Mouse (Mus musculus) kidney, embryonic 14.5 days (tissue): ENCODE results near the gene Hdac8. TPM values are rescaled to one million over a fixed set of nuclear protein-coding genes. Genes with fewer than 3 reads are reported as not detected.

ENCODE experiments used
- ATAC-seq: fragments of 200-750 bp; cut with Nextera tagmentation; 2 replicates; pipeline ENCODE4 v1.8.0; 2017; ENCODE audit warnings: moderate number of reproducible peaks, mild to moderate bottlenecking, moderate TSS enrichment, moderate library complexity; ENCODE audit not compliant: low FRiP score, low TSS enrichment
- H3K27ac ChIP-seq: fragments of 300-500 bp; sonication (generic); 2 replicates; pipeline ENCODE4 v1.5.1; 2014; ENCODE audit warnings: low read depth, mild to moderate bottlenecking, low read length, moderate library complexity, mixed read lengths
- H3K27me3 ChIP-seq: fragments of 300-500 bp; sonication (generic); 2 replicates; pipeline ENCODE4 v1.6.1; 2014; ENCODE audit warnings: mild to moderate bottlenecking, low read length; ENCODE audit not compliant: control insufficient read depth, insufficient read depth
- H3K36me3 ChIP-seq: fragments of 300-500 bp; sonication (generic); 2 replicates; pipeline ENCODE4 v1.6.1; 2014; ENCODE audit warnings: low read length, mixed read lengths; ENCODE audit not compliant: control insufficient read depth, insufficient read depth
- H3K4me1 ChIP-seq: fragments of 300-500 bp; sonication (generic); 2 replicates; pipeline ENCODE4 v1.6.1; 2014; ENCODE audit warnings: low read length, mixed read lengths; ENCODE audit not compliant: control insufficient read depth, insufficient read depth
- H3K4me2 ChIP-seq: fragments of 300-500 bp; sonication (generic); replicated peaks from 2 replicates; pipeline ENCODE4 v1.6.1; 2014; ENCODE audit warnings: low read depth, mild to moderate bottlenecking, low read length
- H3K4me3 ChIP-seq: fragments of 300-500 bp; sonication (generic); 2 replicates; pipeline ENCODE4 v1.5.1; 2014; ENCODE audit warnings: mild to moderate bottlenecking, low read length
- H3K9ac ChIP-seq: fragments of 300-500 bp; sonication (generic); 2 replicates; pipeline ENCODE4 v1.6.1; 2014; ENCODE audit warnings: low read depth, mild to moderate bottlenecking, low read length, moderate library complexity
- H3K9me3 ChIP-seq: fragments of 300-500 bp; sonication (generic); 2 replicates; pipeline ENCODE4 v1.6.1; 2016; ENCODE audit warnings: low read length; ENCODE audit not compliant: control insufficient read depth
- WGBS: fragments of 180-500 bp; shearing (Covaris S2); extraction: QIAGEN DNeasy Blood & Tissue Kit; methylation state at CpG from one replicate; pipeline ENCODE4 v1.1.7; 2014; 5-methylcytosine and 5-hydroxymethylcytosine counted together
- polyA plus RNA-seq: library from polyadenylated mRNA; unstranded; fragments of >200 nt; fragmentation: Nextera tagmentation; extraction: Ambion mirVana; gene quantifications from 2 replicates; pipeline ENCODE4 v1.2.1, GENCODE M21; 2014

The Hdac8 gene
- polyA plus RNA-seq, 1 experiment from 2014 or later: 4.3 TPM

- WGBS: 81% methylated on average over 5 of the region's 5 CpGs
- Histone ChIP-seq H3K36me3 (no peaks in the 10 kb centered on the region), H3K9ac (no peak overlapping the region), H3K9me3 (no peaks in the 10 kb centered on the region), H3K27me3 (no peaks in the 10 kb centered on the region), H3K27ac (no peak overlapping the region), H3K4me3 (no peak overlapping the region), H3K4me1 (no peaks in the 10 kb centered on the region), H3K4me2 (no peak overlapping the region)
- no peak for ATAC-seq
Measured at GRCm38 (mm10) chrX:102475555-102475954, 29.6 kb downstream of the Hdac8 start.

- WGBS: 86% methylated on average over 8 of the region's 8 CpGs
- Histone ChIP-seq H3K27ac (no peak overlapping the region), H3K4me3 (no peak overlapping the region), H3K27me3 (no peaks in the 10 kb centered on the region; the same call in 1 of the 2 replicates), H3K4me2 (no peak overlapping the region), H3K9ac (no peak overlapping the region), H3K36me3 (no peaks in the 10 kb centered on the region), H3K9me3 (no peaks in the 10 kb centered on the region), H3K4me1 (no peaks in the 10 kb centered on the region)
- no peak for ATAC-seq
Measured at GRCm38 (mm10) chrX:102418343-102419127, 86.6 kb downstream of the Hdac8 start.

- no peaks in the 10 kb centered on the region for H3K4me1 ChIP-seq
- WGBS: 84% methylated on average over 4 of the region's 4 CpGs
- no peak overlapping the region for H3K9ac ChIP-seq
- H3K9me3 ChIP-seq: no peaks in the 10 kb centered on the region
- H3K4me3 ChIP-seq: no peak overlapping the region
- no peaks in the 10 kb centered on the region; the same call in 1 of the 2 replicates for H3K27me3 ChIP-seq
- H3K27ac ChIP-seq: no peak overlapping the region
- no peak for ATAC-seq
- no peak overlapping the region for H3K4me2 ChIP-seq
- no peaks in the 10 kb centered on the region for H3K36me3 ChIP-seq
Measured at GRCm38 (mm10) chrX:102416972-102417371, 88.2 kb downstream of the Hdac8 start.

GRCm38 (mm10) chrX:102416386-102416785 lies 88.8 kb downstream of the Hdac8 start:
- WGBS: 64% methylated on average over 4 of the region's 4 CpGs
- ATAC-seq: no peak
- H3K27ac ChIP-seq: no peak overlapping the region

GRCm38 (mm10) chrX:102384765-102385164 lies 120.4 kb downstream of the Hdac8 start:
- WGBS: 46% methylated on average over 3 of the region's 3 CpGs
- ATAC-seq: no peak
- Histone ChIP-seq H3K27me3 (no peaks in the 10 kb centered on the region), H3K9ac (no peak overlapping the region), H3K4me3 (no peak overlapping the region), H3K4me2 (no peak overlapping the region), H3K4me1 (no peaks in the 10 kb centered on the region), H3K36me3 (no peaks in the 10 kb centered on the region), H3K27ac (no peak overlapping the region), H3K9me3 (no peaks in the 10 kb centered on the region)

More at GRCm38 (mm10) chrX:102416386-102416785, 88.8 kb downstream of the Hdac8 start:
- H3K27me3 ChIP-seq: no peaks in the 10 kb centered on the region; the same call in 1 of the 2 replicates
- no peaks in the 10 kb centered on the region for H3K36me3 ChIP-seq
- H3K4me3 ChIP-seq: no peak overlapping the region
- H3K9ac ChIP-seq: no peak overlapping the region
- H3K4me2 ChIP-seq: no peak overlapping the region
- no peaks in the 10 kb centered on the region for H3K9me3 ChIP-seq
- no peaks in the 10 kb centered on the region for H3K4me1 ChIP-seq

- H3K4me1 ChIP-seq: no peaks in the 10 kb centered on the region
- H3K9me3 ChIP-seq: no peaks in the 10 kb centered on the region
- no peaks in the 10 kb centered on the region for H3K27me3 ChIP-seq
- H3K9ac ChIP-seq: no peak overlapping the region
- H3K36me3 ChIP-seq: no peaks in the 10 kb centered on the region
- 46% methylated on average over 7 of the region's 7 CpGs for WGBS
- no peak for ATAC-seq
- no peak overlapping the region for H3K27ac ChIP-seq
- no peak overlapping the region for H3K4me2 ChIP-seq
- no peak overlapping the region for H3K4me3 ChIP-seq
Measured at GRCm38 (mm10) chrX:102383151-102383550, 122.0 kb downstream of the Hdac8 start.

- Histone ChIP-seq H3K27ac (no peak overlapping the region), H3K27me3 (no peaks in the 10 kb centered on the region; the same call in 1 of the 2 replicates), H3K9ac (no peak overlapping the region), H3K36me3 (no peaks in the 10 kb centered on the region), H3K4me3 (no peak overlapping the region), H3K9me3 (no peaks in the 10 kb centered on the region), H3K4me1 (no peaks in the 10 kb centered on the region), H3K4me2 (no peak overlapping the region)
- 89% methylated on average over 3 of the region's 3 CpGs for WGBS
- no peak for ATAC-seq
Measured at GRCm38 (mm10) chrX:102366510-102366909, 138.6 kb downstream of the Hdac8 start.

- H3K9me3 ChIP-seq: no peaks in the 10 kb centered on the region
- no peaks in the 10 kb centered on the region for H3K27me3 ChIP-seq
- H3K4me3 ChIP-seq: no peak overlapping the region
- H3K9ac ChIP-seq: no peak overlapping the region
- H3K36me3 ChIP-seq: no peaks in the 10 kb centered on the region
- whole genome bisulfite sequencing: 37% methylated on average over 2 of the region's 2 CpGs
- no peak overlapping the region for H3K4me2 ChIP-seq
- H3K4me1 ChIP-seq: no peaks in the 10 kb centered on the region
- peak overlapping the region; percentile 47; the same call in 1 of the 2 replicates for H3K27ac ChIP-seq
- peak; percentile 82 for ATAC-seq
Measured at GRCm38 (mm10) chrX:102362244-102362643, 142.9 kb downstream of the Hdac8 start.

- ATAC-seq: no peak
- Histone ChIP-seq H3K27ac (no peak overlapping the region), H3K9ac (no peak overlapping the region), H3K36me3 (no peaks in the 10 kb centered on the region), H3K27me3 (no peaks in the 10 kb centered on the region; the same call in 1 of the 2 replicates), H3K9me3 (no peaks in the 10 kb centered on the region), H3K4me2 (no peak overlapping the region), H3K4me3 (no peak overlapping the region), H3K4me1 (no peaks in the 10 kb centered on the region)
- 77% methylated on average over 3 of the region's 3 CpGs for WGBS
Measured at GRCm38 (mm10) chrX:102353412-102353811, 151.7 kb downstream of the Hdac8 start.
